Mouse (Mus musculus) stomach, embryonic 14.5 days (tissue): Measurements from ENCODE around the gene Fbn1. TPM values are rescaled to one million over a fixed set of nuclear protein-coding genes. Genes with fewer than 3 reads are reported as not detected.

Source experiments
- ATAC-seq: fragments of 200-750 bp; cut with Nextera tagmentation; 2 replicates; pipeline ENCODE4 v1.8.0; 2017; ENCODE audit warnings: low read depth, moderate TSS enrichment; ENCODE audit not compliant: insufficient number of reproducible peaks, insufficient read depth, low FRiP score
- H3K27ac ChIP-seq: fragments of 300-500 bp; sonication (generic); 2 replicates; pipeline ENCODE4 v1.5.1; 2014; ENCODE audit warnings: mild to moderate bottlenecking, low read length, moderate library complexity, mixed read lengths
- H3K27me3 ChIP-seq: fragments of 300-500 bp; sonication (generic); 2 replicates; pipeline ENCODE4 v1.6.1; 2014; ENCODE audit warnings: low read length, control low read depth, mixed read lengths; ENCODE audit not compliant: control insufficient read depth, insufficient read depth
- H3K36me3 ChIP-seq: fragments of 300-500 bp; sonication (generic); 2 replicates; pipeline ENCODE4 v1.6.1; 2014; ENCODE audit warnings: mild to moderate bottlenecking, control low read depth, low read length, moderate library complexity, mixed read lengths; ENCODE audit not compliant: control insufficient read depth, insufficient read depth
- H3K4me1 ChIP-seq: fragments of 300-500 bp; sonication (generic); 2 replicates; pipeline ENCODE4 v1.6.1; 2014; ENCODE audit warnings: low read length, control low read depth, mixed read lengths; ENCODE audit not compliant: control insufficient read depth, insufficient read depth
- H3K4me2 ChIP-seq: fragments of 300-500 bp; sonication (generic); replicated peaks from 2 replicates; pipeline ENCODE4 v1.6.1; 2014; ENCODE audit warnings: low read depth, low read length, control low read depth
- H3K4me3 ChIP-seq: fragments of 300-500 bp; sonication (generic); 2 replicates; pipeline ENCODE4 v1.5.1; 2014; ENCODE audit warnings: low read depth, low read length, control low read depth
- H3K9ac ChIP-seq: fragments of 300-500 bp; sonication (generic); replicated peaks from 2 replicates; pipeline ENCODE4 v1.6.1; 2014; ENCODE audit warnings: low read depth, mild to moderate bottlenecking, control low read depth, low read length, moderate library complexity, mixed read lengths
- H3K9me3 ChIP-seq: fragments of 300-500 bp; sonication (generic); 2 replicates; pipeline ENCODE4 v1.6.1; 2016; ENCODE audit warnings: low read depth, low read length, control low read depth; ENCODE audit not compliant: control insufficient read depth
- WGBS: fragments of 180-500 bp; shearing (Covaris S2); extraction: QIAGEN DNeasy Blood & Tissue Kit; methylation state at CpG from one replicate; pipeline ENCODE4 v1.1.7; 2014; 5-methylcytosine and 5-hydroxymethylcytosine counted together
- polyA plus RNA-seq: library from polyadenylated mRNA; unstranded; fragments of >200 nt; fragmentation: Nextera tagmentation; extraction: Ambion mirVana; gene quantifications from 2 replicates; pipeline ENCODE4 v1.2.1, GENCODE M21; 2014

The Fbn1 gene
- polyA plus RNA-seq, 1 experiment from 2014 or later, result 56.3 TPM

GRCm38 (mm10) chr2:125301877-125302624, 205.7 kb downstream of the Fbn1 start:
- Histone ChIP-seq H3K9ac (no peak overlapping the region), H3K36me3 (peaks cover 28% of the 10 kb centered on the region; the same call in 1 of the 2 replicates), H3K4me2 (no peak overlapping the region), H3K9me3 (no peaks in the 10 kb centered on the region), H3K27me3 (no peaks in the 10 kb centered on the region), H3K27ac (no peak overlapping the region), H3K4me1 (no peaks in the 10 kb centered on the region), H3K4me3 (no peak overlapping the region)
- no peak for ATAC-seq
- 66% methylated on average over 9 of the region's 9 CpGs for WGBS

- H3K27ac ChIP-seq, result no peak overlapping the region
- no peaks in the 10 kb centered on the region for H3K4me1 ChIP-seq
- H3K27me3 ChIP-seq, result no peaks in the 10 kb centered on the region
- no peaks in the 10 kb centered on the region for H3K9me3 ChIP-seq
- WGBS, result 92% methylated on average over 1 of the region's 1 CpGs
- H3K4me3 ChIP-seq, result no peak overlapping the region
- no peak for ATAC-seq
- H3K9ac ChIP-seq, result no peak overlapping the region
- peaks cover 20% of the 10 kb centered on the region; the same call in 1 of the 2 replicates for H3K36me3 ChIP-seq
- no peak overlapping the region for H3K4me2 ChIP-seq
Measured at GRCm38 (mm10) chr2:125298841-125299240, 209.0 kb downstream of the Fbn1 start.

DNA sequence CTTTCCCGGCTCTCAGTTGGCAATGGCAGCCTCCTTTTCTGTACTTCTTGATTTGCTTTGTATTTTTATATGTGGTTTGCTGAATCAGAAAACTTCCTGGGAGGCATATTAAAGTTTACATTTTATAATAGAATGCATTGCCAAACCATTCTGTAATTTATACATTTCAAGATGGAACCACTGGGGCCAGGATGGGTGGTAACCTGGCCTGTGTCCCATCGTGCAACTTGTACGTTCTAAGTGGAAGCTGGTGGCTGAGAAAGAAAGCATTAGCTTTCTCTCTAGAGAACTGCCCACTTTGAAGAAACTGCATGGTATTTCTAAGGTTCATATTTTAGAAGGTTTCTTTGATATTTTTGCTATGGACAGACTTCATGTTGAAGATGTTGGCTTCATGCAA, 212.3 kb downstream of the Fbn1 start:
- no peaks in the 10 kb centered on the region for H3K27me3 ChIP-seq
- H3K27ac ChIP-seq, result no peak overlapping the region
- WGBS, result 84% methylated on average over 3 of the region's 3 CpGs
- no peak overlapping the region for H3K4me2 ChIP-seq
- no peaks in the 10 kb centered on the region for H3K4me1 ChIP-seq
- H3K4me3 ChIP-seq, result no peak overlapping the region
- H3K9me3 ChIP-seq, result no peaks in the 10 kb centered on the region
- H3K36me3 ChIP-seq, result peaks cover 2% of the 10 kb centered on the region; the same call in 1 of the 2 replicates
- H3K9ac ChIP-seq, result no peak overlapping the region
- no peak for ATAC-seq

DNA sequence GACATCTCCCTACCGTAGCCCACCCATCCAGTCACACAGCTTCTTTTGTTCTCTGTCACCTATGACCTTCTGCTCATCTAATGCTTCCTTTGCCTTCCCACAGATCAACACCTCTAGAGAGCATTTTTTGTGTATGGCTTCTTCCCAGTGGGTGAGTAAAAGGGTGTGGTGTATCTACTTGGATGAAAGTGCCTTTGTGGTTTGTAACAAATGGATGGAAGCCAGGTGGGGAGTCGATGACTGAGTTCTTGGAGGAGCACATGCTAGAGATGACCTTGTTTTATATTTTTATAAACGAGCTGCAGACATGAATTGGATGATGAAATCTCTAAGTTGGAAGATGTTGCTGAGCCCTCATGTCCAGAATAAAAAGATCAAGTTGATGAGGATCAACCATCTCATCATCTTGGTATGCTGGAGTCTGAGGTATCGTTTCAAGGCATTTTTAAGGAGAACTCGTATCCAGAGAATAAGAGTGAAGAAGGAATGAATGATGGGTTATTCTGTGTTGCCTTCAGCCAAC, 213.8 kb downstream of the Fbn1 start:
- 82% methylated on average over 5 of the region's 5 CpGs for WGBS
- Histone ChIP-seq H3K36me3 (no peaks in the 10 kb centered on the region), H3K9me3 (no peaks in the 10 kb centered on the region), H3K27me3 (no peaks in the 10 kb centered on the region), H3K27ac (no peak overlapping the region), H3K4me1 (no peaks in the 10 kb centered on the region), H3K4me2 (no peak overlapping the region), H3K9ac (no peak overlapping the region), H3K4me3 (no peak overlapping the region)
- ATAC-seq, result no peak

DNA sequence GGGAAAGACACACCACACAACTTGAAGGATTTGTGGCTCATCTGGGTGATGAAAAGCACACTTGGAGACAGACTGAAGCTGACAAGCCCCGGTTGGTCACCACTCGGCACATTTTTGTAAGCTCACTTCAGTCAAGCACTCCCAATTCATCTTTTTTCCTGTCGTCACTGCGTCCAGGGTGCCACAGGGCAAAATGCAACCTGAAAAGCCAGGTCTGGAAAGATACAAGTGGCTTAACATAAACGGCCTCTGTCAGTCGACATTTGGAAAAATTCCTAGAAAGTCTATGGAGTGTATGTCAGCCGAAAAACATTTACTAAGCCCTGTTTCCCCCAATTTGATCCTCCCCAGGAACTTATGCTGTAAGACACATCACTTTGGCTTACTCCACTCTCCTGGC, 215.2 kb downstream of the Fbn1 start:
- WGBS, result 50% methylated on average over 7 of the region's 7 CpGs
- Histone ChIP-seq H3K4me1 (no peaks in the 10 kb centered on the region), H3K9ac (no peak overlapping the region), H3K4me2 (no peak overlapping the region), H3K27me3 (no peaks in the 10 kb centered on the region), H3K36me3 (no peaks in the 10 kb centered on the region), H3K9me3 (no peaks in the 10 kb centered on the region), H3K27ac (no peak overlapping the region), H3K4me3 (no peak overlapping the region)
- ATAC-seq, result no peak

- ATAC-seq, result no peak
Measured at GRCm38 (mm10) chr2:125291101-125291500, 216.7 kb downstream of the Fbn1 start.

DNA sequence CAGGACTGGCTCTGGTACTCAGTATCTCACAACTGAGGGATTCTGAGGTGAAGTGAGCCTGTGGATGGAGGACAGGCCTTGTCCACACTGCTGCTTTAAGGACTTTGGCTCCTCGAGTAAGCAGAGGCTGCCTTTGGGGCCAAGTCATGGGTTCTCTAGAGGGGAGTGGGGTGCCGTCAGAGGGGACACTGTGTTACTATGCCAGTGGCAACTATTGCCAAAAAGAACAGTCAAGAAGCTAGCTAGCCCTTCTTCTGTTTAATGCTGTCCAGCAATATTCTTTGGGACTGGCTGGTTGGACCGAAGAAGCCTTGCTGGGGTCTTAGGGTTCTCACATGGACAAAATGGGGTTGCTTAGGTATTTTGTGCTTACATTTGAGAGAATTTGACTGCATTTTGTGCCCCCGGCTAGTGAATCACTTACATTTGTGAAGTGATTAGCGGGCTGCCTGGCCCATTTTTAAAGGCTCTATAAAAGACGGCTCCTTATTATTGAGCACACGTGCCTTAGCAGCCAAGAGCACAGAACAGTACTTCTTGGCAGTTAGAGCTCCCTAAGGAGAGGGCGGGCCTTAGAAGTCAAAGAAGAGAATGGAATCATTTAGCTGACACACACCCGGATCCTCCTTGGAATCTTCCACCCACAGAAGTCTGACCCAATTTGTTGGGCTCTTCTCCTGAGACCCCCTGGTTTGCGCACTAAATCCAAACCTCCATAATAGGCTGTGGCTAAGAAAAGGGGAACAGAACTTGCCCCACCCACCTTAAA, 217.4 kb downstream of the Fbn1 start:
- no peak overlapping the region for H3K9ac ChIP-seq
- H3K27ac ChIP-seq, result no peak overlapping the region
- no peaks in the 10 kb centered on the region for H3K27me3 ChIP-seq
- H3K4me1 ChIP-seq, result no peaks in the 10 kb centered on the region
- no peak for ATAC-seq
- no peaks in the 10 kb centered on the region for H3K9me3 ChIP-seq
- WGBS, result 84% methylated on average over 10 of the region's 10 CpGs
- H3K36me3 ChIP-seq, result no peaks in the 10 kb centered on the region
- H3K4me3 ChIP-seq, result no peak overlapping the region
- H3K4me2 ChIP-seq, result no peak overlapping the region

More at GRCm38 (mm10) chr2:125291101-125291500, 216.7 kb downstream of the Fbn1 start:
- Histone ChIP-seq H3K9ac (no peak overlapping the region), H3K27ac (no peak overlapping the region), H3K4me1 (no peaks in the 10 kb centered on the region), H3K9me3 (no peaks in the 10 kb centered on the region), H3K4me2 (no peak overlapping the region), H3K36me3 (no peaks in the 10 kb centered on the region), H3K4me3 (no peak overlapping the region), H3K27me3 (no peaks in the 10 kb centered on the region)
- 89% methylated on average over 1 of the region's 1 CpGs for WGBS

- H3K4me2 ChIP-seq, result no peak overlapping the region
- no peak for ATAC-seq
- H3K4me1 ChIP-seq, result no peaks in the 10 kb centered on the region
- no peaks in the 10 kb centered on the region for H3K9me3 ChIP-seq
- no peaks in the 10 kb centered on the region for H3K36me3 ChIP-seq
- no peak overlapping the region for H3K27ac ChIP-seq
- H3K4me3 ChIP-seq, result no peak overlapping the region
- no peak overlapping the region for H3K9ac ChIP-seq
- H3K27me3 ChIP-seq, result no peaks in the 10 kb centered on the region
- 91% methylated on average over 4 of the region's 4 CpGs for WGBS
Measured at GRCm38 (mm10) chr2:125285777-125286176, 222.0 kb downstream of the Fbn1 start.
